14 mouse cellular contexts compared by ENCODE assay signal in genomic region chr11:108254681-108255080, GRCm38 (mm10).
DNase-seq lines count a peak whose midpoint lies in the region; ATAC-seq and TF ChIP-seq lines count a peak whose summit lies in the region.
"Had no signal": no experiment of that assay in that cellular context is flagged by ENCODE, and none has a peak within 500 bp of the region (broad histone marks: within the 10 kb centered on the region; RNA-seq: fewer than 3 reads in every experiment).

No protein-coding gene starts in this region.

- WGBS in lung, embryonic 14.5 days, result 49% methylated on average over 5 of the region's 5 CpGs
- 8% methylated on average over 5 of the region's 5 CpGs for WGBS in kidney, postnatal 0 days

- no peak overlapping the region for H3K9ac ChIP-seq in lung, embryonic 14.5 days
- H3K9ac ChIP-seq in kidney, postnatal 0 days (ENCODE audit: low read depth, low read length), result no peak overlapping the region
- H3K9ac ChIP-seq: hindbrain, embryonic 14.5 days; intestine, embryonic 15.5 days; neural tube, embryonic 13.5 days had no signal

- DNase-seq in lung, embryonic 14.5 days, result peak; percentile 55
- no peak for DNase-seq in lung, postnatal 14 days
- peak; percentile 50 for DNase-seq in kidney, adult 18-20 months
- DNase-seq in kidney, postnatal 0 days (ENCODE audit: low spot score), result peak; percentile 79
- DNase-seq in right cerebral cortex, postnatal 25 days, result no peak
- no peak for DNase-seq in cerebellum, adult 8-10 months
- DNase-seq: cerebellum, postnatal 10 days; gastrocnemius, postnatal 14 days had no signal

- peak overlapping the region; percentile 27; the same call in 1 of the 2 replicates for H3K27ac ChIP-seq in lung, embryonic 14.5 days (ENCODE audit: low read depth)
- peak overlapping the region; percentile 36; the same call in 1 of the 2 replicates for H3K27ac ChIP-seq in kidney, postnatal 0 days
- H3K27ac ChIP-seq: hindbrain, embryonic 14.5 days; intestine, embryonic 15.5 days; macrophage; neural tube, embryonic 13.5 days had no signal

- no peak for ATAC-seq in lung, embryonic 14.5 days (ENCODE audit: insufficient read depth)
- ATAC-seq in kidney, postnatal 0 days (replicated peaks; ENCODE audit: low FRiP score, low read depth), result no peak; the same call in 1 of the 2 replicates
- ATAC-seq in neutrophil, adult 5-6 weeks (ENCODE audit: extremely low read depth, insufficient number of reproducible peaks, low FRiP score, poor library complexity, severe bottlenecking), result peak; percentile 47; the same call in 1 of the 2 replicates
- ATAC-seq: intestine, embryonic 15.5 days had no signal

- no peaks in the 10 kb centered on the region for H3K36me3 ChIP-seq in lung, embryonic 14.5 days (ENCODE audit: insufficient read depth)
- no peaks in the 10 kb centered on the region for H3K36me3 ChIP-seq in kidney, postnatal 0 days (ENCODE audit: insufficient read depth, low read length)
- H3K36me3 ChIP-seq: intestine, embryonic 15.5 days; neural tube, embryonic 13.5 days had no signal

- H3K4me1 ChIP-seq in lung, embryonic 14.5 days (ENCODE audit: insufficient read depth), result peaks cover 53% of the 10 kb centered on the region
- H3K4me1 ChIP-seq in kidney, postnatal 0 days (replicated peaks; ENCODE audit: insufficient read depth, low read length), result peaks cover 30% of the 10 kb centered on the region

- H3K9me3 ChIP-seq in lung, embryonic 14.5 days (ENCODE audit: low read depth, low read length), result no peaks in the 10 kb centered on the region
- H3K9me3 ChIP-seq in kidney, postnatal 0 days (replicated peaks; ENCODE audit: low read length), result no peaks in the 10 kb centered on the region
- H3K9me3 ChIP-seq: intestine, embryonic 15.5 days; neural tube, embryonic 13.5 days had no signal

- no peak overlapping the region for H3K4me2 ChIP-seq in lung, embryonic 14.5 days
- no peak overlapping the region for H3K4me2 ChIP-seq in kidney, postnatal 0 days (ENCODE audit: low read length)
- H3K4me2 ChIP-seq: hindbrain, embryonic 14.5 days; intestine, embryonic 15.5 days; midbrain, embryonic 11.5 days; neural tube, embryonic 13.5 days had no signal

- H3K27me3 ChIP-seq in lung, embryonic 14.5 days (ENCODE audit: insufficient read depth, low read length), result no peaks in the 10 kb centered on the region
- no peaks in the 10 kb centered on the region for H3K27me3 ChIP-seq in kidney, postnatal 0 days (ENCODE audit: insufficient read depth, low read length)
- H3K27me3 ChIP-seq: intestine, embryonic 15.5 days; neural tube, embryonic 13.5 days had no signal

- TF ChIP-seq CTCF in lung, embryonic 14.5 days (IDR thresholded peaks at IDR 0.05; ENCODE audit: low read depth), result no peak
- no peak for TF ChIP-seq CTCF in kidney, postnatal 0 days (IDR thresholded peaks at IDR 0.05; ENCODE audit: low read depth)

- no peak overlapping the region for H3K4me3 ChIP-seq in lung, embryonic 14.5 days (ENCODE audit: low read depth, low read length)
- no peak overlapping the region for H3K4me3 ChIP-seq in kidney, postnatal 0 days (replicated peaks; ENCODE audit: low read depth, low read length)
- H3K4me3 ChIP-seq: intestine, embryonic 15.5 days; neural tube, embryonic 13.5 days had no signal

Comparison
In these comparisons a context has a peak if more than half of its experiments do, and no peak if none do; other contexts are left out.
1. DNase-seq: peak in lung, embryonic 14.5 days (single experiment), kidney, adult 18-20 months (single experiment) and kidney, postnatal 0 days (single experiment); none in lung, postnatal 14 days (single experiment), right cerebral cortex, postnatal 25 days (single experiment) and cerebellum, adult 8-10 months (single experiment).